Mouse (Mus musculus) embryonic fibroblast, embryonic 13.5 days (primary cell): ENCODE results near the gene Alcam. TPM values are rescaled to one million over a fixed set of nuclear protein-coding genes. Genes with fewer than 3 reads are reported as not detected.

Experiments used
- H3K27ac ChIP-seq: 2 replicates; pipeline ENCODE4 v1.5.1; 2012; ENCODE audit warnings: low read length, control low read depth, inconsistent platforms; ENCODE audit not compliant: insufficient read depth
- H3K4me1 ChIP-seq: 2 replicates; pipeline ENCODE4 v1.6.1; 2011; ENCODE audit warnings: low read length; ENCODE audit not compliant: control insufficient read depth, insufficient read depth
- H3K4me3 ChIP-seq: 2 replicates; pipeline ENCODE4 v1.5.1; 2011; ENCODE audit warnings: mild to moderate bottlenecking, control low read depth, low read length; ENCODE audit not compliant: insufficient read depth
- CTCF ChIP-seq: IDR thresholded peaks from 2 replicates; pipeline ENCODE4 v1.5.1; 2011; ENCODE audit warnings: mild to moderate bottlenecking, control low read depth, low read length, moderate library complexity, borderline replicate concordance; ENCODE audit not compliant: insufficient read depth
- POLR2A ChIP-seq: IDR thresholded peaks from 2 replicates; pipeline ENCODE4 v1.6.1; 2011; ENCODE audit warnings: low read depth, mild to moderate bottlenecking, control low read depth, low read length, moderate library complexity
- polyA plus RNA-seq: library from polyadenylated mRNA; stranded (reverse); fragments of >200 nt; gene quantifications from 2 replicates; pipeline ENCODE4 v1.2.4, GENCODE M21; 2011; ENCODE audit warnings: low read depth; ENCODE audit not compliant: missing spikeins, insufficient read length

Gene Alcam
- polyA plus RNA-seq, 1 experiment: 76.1 TPM

- Histone ChIP-seq H3K27ac (no peak overlapping the region), H3K4me3 (no peak overlapping the region), H3K4me1 (peaks cover 10% of the 10 kb centered on the region)
- TF ChIP-seq CTCF: no peak
- TF ChIP-seq POLR2A: no peak
Measured at GRCm38 (mm10) chr16:52295535-52295934, 158.3 kb downstream of the Alcam start.

GRCm38 (mm10) chr16:52292440-52293048 lies 161.3 kb downstream of the Alcam start:
- Histone ChIP-seq H3K4me3 (no peak overlapping the region), H3K4me1 (peaks cover 10% of the 10 kb centered on the region), H3K27ac (peak overlapping the region; percentile 89)
- no peak for TF ChIP-seq POLR2A
- no peak for TF ChIP-seq CTCF

GRCm38 (mm10) chr16:52280186-52280585 lies 173.7 kb downstream of the Alcam start:
- no peak overlapping the region for H3K27ac ChIP-seq
- H3K4me3 ChIP-seq: no peak overlapping the region
- no peak for TF ChIP-seq CTCF
- TF ChIP-seq POLR2A: no peak
- H3K4me1 ChIP-seq: no peaks in the 10 kb centered on the region

- no peak for TF ChIP-seq CTCF
- TF ChIP-seq POLR2A: no peak
- Histone ChIP-seq H3K4me1 (no peaks in the 10 kb centered on the region), H3K4me3 (no peak overlapping the region), H3K27ac (no peak overlapping the region)
Measured at GRCm38 (mm10) chr16:52265066-52265465, 188.8 kb downstream of the Alcam start.

GRCm38 (mm10) chr16:52263751-52264150 lies 190.1 kb downstream of the Alcam start:
- Histone ChIP-seq H3K4me3 (no peak overlapping the region), H3K27ac (no peak overlapping the region), H3K4me1 (no peaks in the 10 kb centered on the region)
- TF ChIP-seq CTCF: no peak
- TF ChIP-seq POLR2A: no peak

GRCm38 (mm10) chr16:52262582-52262981 lies 191.3 kb downstream of the Alcam start:
- H3K4me3 ChIP-seq: no peak overlapping the region
- no peaks in the 10 kb centered on the region for H3K4me1 ChIP-seq
- TF ChIP-seq CTCF (no peak), POLR2A (no peak)
- no peak overlapping the region for H3K27ac ChIP-seq

GRCm38 (mm10) chr16:52261755-52262154 lies 192.1 kb downstream of the Alcam start:
- Histone ChIP-seq H3K4me1 (no peaks in the 10 kb centered on the region), H3K4me3 (no peak overlapping the region), H3K27ac (no peak overlapping the region)
- TF ChIP-seq POLR2A (no peak), CTCF (no peak)

- Histone ChIP-seq H3K27ac (no peak overlapping the region), H3K4me1 (no peaks in the 10 kb centered on the region), H3K4me3 (no peak overlapping the region)
- no peak for TF ChIP-seq POLR2A
- TF ChIP-seq CTCF: no peak
Measured at GRCm38 (mm10) chr16:52250935-52251334, 202.9 kb downstream of the Alcam start.

GRCm38 (mm10) chr16:52250196-52250595 lies 203.7 kb downstream of the Alcam start:
- Histone ChIP-seq H3K27ac (no peak overlapping the region), H3K4me3 (no peak overlapping the region), H3K4me1 (no peaks in the 10 kb centered on the region)
- no peak for TF ChIP-seq CTCF
- no peak for TF ChIP-seq POLR2A

GRCm38 (mm10) chr16:52243421-52243973 lies 210.4 kb downstream of the Alcam start:
- Histone ChIP-seq H3K4me3 (no peak overlapping the region), H3K4me1 (no peaks in the 10 kb centered on the region), H3K27ac (no peak overlapping the region)
- TF ChIP-seq CTCF (no peak), POLR2A (no peak)
